Mouse (Mus musculus): ENCODE data around the gene Olfr1368. TPM values are rescaled to one million over a fixed set of nuclear protein-coding genes. Genes with fewer than 3 reads are reported as not detected.
"Not testable (repeated sequence)": the region's sequence is repeated elsewhere in the genome, so short reads cannot be mapped to it uniquely, and the experiment has no call there.

The Olfr1368 gene
- polyA plus RNA-seq, 1 experiment from 2014 or later = not detected

GRCm38 (mm10) chr13:21114121-21114520 lies 31.5 kb downstream of the Olfr1368 start:
- Histone ChIP-seq H3K36me3 (ENCODE audit: control insufficient read depth, insufficient read depth, low read length) (no peaks in the 10 kb centered on the region), H3K4me3 (ENCODE audit: low read depth, low read length) (no peak overlapping the region), H3K9ac (replicated peaks; ENCODE audit: low read depth, low read length) (no peak overlapping the region), H3K4me1 (ENCODE audit: control insufficient read depth, insufficient read depth, low read length) (no peaks in the 10 kb centered on the region), H3K27ac (ENCODE audit: low read length) (no peak overlapping the region), H3K9me3 (ENCODE audit: control insufficient read depth, low read depth, low read length) (no peaks in the 10 kb centered on the region), H3K27me3 (ENCODE audit: control insufficient read depth, insufficient read depth, low read length) (no peaks in the 10 kb centered on the region), H3K4me2 (replicated peaks; ENCODE audit: low read depth, low read length) (no peak overlapping the region)
- 75% methylated on average over 4 of the region's 4 CpGs for WGBS
- no peak for ATAC-seq (ENCODE audit: insufficient number of reproducible peaks, insufficient read depth, low FRiP score, low read depth)

GRCm38 (mm10) chr13:21111183-21111582 lies 34.5 kb downstream of the Olfr1368 start, which contains the start of gene Olfr1369-ps1:
Gene Olfr1369-ps1, plus strand, starts transcription at chr13:21111483.
- not testable (repeated sequence) for H3K36me3 ChIP-seq (ENCODE audit: control insufficient read depth, insufficient read depth, low read length); H3K27ac ChIP-seq (ENCODE audit: low read length); H3K9ac ChIP-seq (replicated peaks; ENCODE audit: low read depth, low read length); H3K4me1 ChIP-seq (ENCODE audit: control insufficient read depth, insufficient read depth, low read length); H3K9me3 ChIP-seq (ENCODE audit: control insufficient read depth, low read depth, low read length); H3K4me3 ChIP-seq (ENCODE audit: low read depth, low read length); ATAC-seq (ENCODE audit: insufficient number of reproducible peaks, insufficient read depth, low FRiP score, low read depth); H3K27me3 ChIP-seq (ENCODE audit: control insufficient read depth, insufficient read depth, low read length); H3K4me2 ChIP-seq (replicated peaks; ENCODE audit: low read depth, low read length)
- WGBS = 78% methylated on average over 3 of the region's 3 CpGs

GRCm38 (mm10) chr13:21110441-21110840 lies 35.2 kb downstream of the Olfr1368 start:
- Histone ChIP-seq H3K4me3 (ENCODE audit: low read depth, low read length) (no peak overlapping the region), H3K9ac (replicated peaks; ENCODE audit: low read depth, low read length) (no peak overlapping the region), H3K36me3 (ENCODE audit: control insufficient read depth, insufficient read depth, low read length) (no peaks in the 10 kb centered on the region), H3K9me3 (ENCODE audit: control insufficient read depth, low read depth, low read length) (no peaks in the 10 kb centered on the region), H3K4me2 (replicated peaks; ENCODE audit: low read depth, low read length) (no peak overlapping the region), H3K27ac (ENCODE audit: low read length) (no peak overlapping the region), H3K4me1 (ENCODE audit: control insufficient read depth, insufficient read depth, low read length) (no peaks in the 10 kb centered on the region), H3K27me3 (ENCODE audit: control insufficient read depth, insufficient read depth, low read length) (no peaks in the 10 kb centered on the region)
- no peak for ATAC-seq (ENCODE audit: insufficient number of reproducible peaks, insufficient read depth, low FRiP score, low read depth)
- 93% methylated on average over 6 of the region's 6 CpGs for WGBS

GRCm38 (mm10) chr13:21109759-21110158 lies 35.9 kb downstream of the Olfr1368 start:
- H3K9ac ChIP-seq (replicated peaks; ENCODE audit: low read depth, low read length) = no peak overlapping the region
- no peaks in the 10 kb centered on the region for H3K27me3 ChIP-seq (ENCODE audit: control insufficient read depth, insufficient read depth, low read length)
- H3K9me3 ChIP-seq (ENCODE audit: control insufficient read depth, low read depth, low read length) = no peaks in the 10 kb centered on the region
- no peak overlapping the region for H3K4me3 ChIP-seq (ENCODE audit: low read depth, low read length)
- ATAC-seq (ENCODE audit: insufficient number of reproducible peaks, insufficient read depth, low FRiP score, low read depth) = peak; percentile 10; the same call in 1 of the 2 replicates
- no peaks in the 10 kb centered on the region for H3K4me1 ChIP-seq (ENCODE audit: control insufficient read depth, insufficient read depth, low read length)
- H3K4me2 ChIP-seq (replicated peaks; ENCODE audit: low read depth, low read length) = no peak overlapping the region
- H3K36me3 ChIP-seq (ENCODE audit: control insufficient read depth, insufficient read depth, low read length) = no peaks in the 10 kb centered on the region
- WGBS = 90% methylated on average over 3 of the region's 3 CpGs
- no peak overlapping the region for H3K27ac ChIP-seq (ENCODE audit: low read length)

Other genes starting within 250 kb of the Olfr1368 start
- not detected in 2 replicates for gene Olfr1370, start 70.9 kb downstream of the Olfr1368 start, polyA plus RNA-seq (2014; fragmentation: Nextera tagmentation; extraction: Ambion mirVana)
- gene Olfr1369-ps1, start 34.4 kb downstream of the Olfr1368 start, polyA plus RNA-seq (2014; fragmentation: Nextera tagmentation; extraction: Ambion mirVana) = not detected in 2 replicates
- not detected in 2 replicates for gene Olfr263, start 16.2 kb downstream of the Olfr1368 start, polyA plus RNA-seq (2014; fragmentation: Nextera tagmentation; extraction: Ambion mirVana)
- gene Trim27, start 33.6 kb upstream of the Olfr1368 start, polyA plus RNA-seq (2014; fragmentation: Nextera tagmentation; extraction: Ambion mirVana) = 123 and 128 TPM in 2 replicates
- not detected in 2 replicates for gene Gpx5, start 146.9 kb upstream of the Olfr1368 start, polyA plus RNA-seq (2014; fragmentation: Nextera tagmentation; extraction: Ambion mirVana)
- not detected in 2 replicates for gene Gpx6, start 166.3 kb upstream of the Olfr1368 start, polyA plus RNA-seq (2014; fragmentation: Nextera tagmentation; extraction: Ambion mirVana)
- not detected in 2 replicates for gene Olfr1367, start 201.0 kb upstream of the Olfr1368 start, polyA plus RNA-seq (2014; fragmentation: Nextera tagmentation; extraction: Ambion mirVana)
- gene Zscan12, start 217.0 kb upstream of the Olfr1368 start, polyA plus RNA-seq (2014; fragmentation: Nextera tagmentation; extraction: Ambion mirVana) = 11.5 and 12.3 TPM in 2 replicates

All from stomach, embryonic 14.5 days (tissue).